Mouse (Mus musculus) hindbrain, embryonic 14.5 days (tissue): Measurements from ENCODE around the gene Npm1. TPM values are rescaled to one million over a fixed set of nuclear protein-coding genes. Genes with fewer than 3 reads are reported as not detected.

Source experiments
- ATAC-seq: fragments of 200-750 bp; cut with Nextera tagmentation; 2 replicates; pipeline ENCODE4 v1.8.0; 2017; ENCODE audit warnings: moderate number of reproducible peaks, mild to moderate bottlenecking, moderate TSS enrichment, moderate library complexity; ENCODE audit not compliant: low FRiP score
- DNase-seq: peaks from one replicate; pipeline ENCODE4 v3.0.0-alpha.2; 2015; ENCODE audit warnings: low spot score
- H3K27ac ChIP-seq: fragments of 300-500 bp; sonication (generic); 2 replicates; pipeline ENCODE4 v1.5.1; 2014; ENCODE audit warnings: mild to moderate bottlenecking, moderate library complexity
- H3K27me3 ChIP-seq: fragments of 300-500 bp; sonication (generic); 2 replicates; pipeline ENCODE4 v1.6.1; 2014; ENCODE audit warnings: mild to moderate bottlenecking, low read length, mixed read lengths; ENCODE audit not compliant: control insufficient read depth, insufficient read depth
- H3K36me3 ChIP-seq: fragments of 300-500 bp; sonication (generic); replicated peaks from 2 replicates; pipeline ENCODE4 v1.6.1; 2014; ENCODE audit not compliant: control insufficient read depth, insufficient read depth
- H3K4me1 ChIP-seq: fragments of 300-500 bp; sonication (generic); replicated peaks from 2 replicates; pipeline ENCODE4 v1.6.1; 2014; ENCODE audit warnings: antibody characterized with exemption, low read length, mixed read lengths; ENCODE audit not compliant: control insufficient read depth, insufficient read depth
- H3K4me2 ChIP-seq: fragments of 300-500 bp; sonication (generic); replicated peaks from 2 replicates; pipeline ENCODE4 v1.6.1; 2014; ENCODE audit warnings: mild to moderate bottlenecking, moderate library complexity
- H3K4me3 ChIP-seq: fragments of 300-500 bp; sonication (generic); replicated peaks from 2 replicates; pipeline ENCODE4 v1.5.1; 2014; ENCODE audit warnings: mild to moderate bottlenecking, low read length
- H3K9ac ChIP-seq: fragments of 300-500 bp; sonication (generic); 2 replicates; pipeline ENCODE4 v1.6.1; 2014
- H3K9me3 ChIP-seq: fragments of 300-500 bp; sonication (generic); 2 replicates; pipeline ENCODE4 v1.6.1; 2016; ENCODE audit warnings: low read length; ENCODE audit not compliant: control insufficient read depth
- WGBS: fragments of 180-500 bp; shearing (Covaris S2); extraction: QIAGEN DNeasy Blood & Tissue Kit; methylation state at CpG from one replicate; pipeline ENCODE4 v1.1.7; 2014; 5-methylcytosine and 5-hydroxymethylcytosine counted together
- polyA plus RNA-seq: library from polyadenylated mRNA; unstranded; fragments of >200 nt; fragmentation: Nextera tagmentation; extraction: Ambion mirVana; gene quantifications from 2 replicates; pipeline ENCODE4 v1.2.1, GENCODE M21; 2014

The Npm1 gene
- polyA plus RNA-seq, 1 experiment from 2014 or later = 450 TPM

DNA sequence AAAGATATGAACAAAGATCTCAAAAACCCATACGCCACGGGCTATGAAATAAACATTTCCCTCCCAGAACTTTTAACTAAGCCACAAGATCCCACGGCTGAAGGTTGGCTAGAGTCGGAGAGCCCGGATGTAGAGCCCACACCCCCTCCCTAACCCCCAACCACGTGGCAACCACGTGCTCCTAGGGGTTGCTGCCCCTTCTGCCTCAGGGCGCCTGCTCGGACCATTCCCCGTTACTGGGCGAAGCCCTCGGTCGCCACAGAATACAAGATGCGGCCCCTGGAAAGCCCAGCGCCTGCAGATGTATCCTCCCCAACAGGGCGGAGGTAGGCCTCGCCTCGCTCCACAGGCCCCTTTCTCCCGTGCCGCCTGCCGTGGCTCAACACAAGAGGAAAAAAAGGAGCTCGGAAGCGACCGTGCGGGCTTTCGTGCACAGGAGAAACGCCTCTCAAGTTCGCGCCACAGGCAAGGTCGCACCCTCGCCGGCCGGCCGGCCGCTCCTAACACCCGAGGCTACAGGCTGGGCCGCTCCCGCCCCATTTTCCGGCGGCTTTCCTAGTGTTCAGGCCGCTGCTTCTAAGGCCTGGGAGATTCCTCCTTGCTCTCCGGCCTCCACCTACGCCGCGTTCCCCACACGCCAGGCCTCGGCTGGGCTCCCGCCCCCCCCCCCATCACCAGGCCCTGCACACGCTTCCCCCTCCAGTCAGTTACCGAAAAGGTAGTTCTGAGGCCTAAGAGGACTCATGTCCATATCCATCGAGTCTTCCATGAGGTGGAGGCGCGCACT is 602 bp downstream of the Npm1 start:
- Histone ChIP-seq H3K9me3 (no peaks in the 10 kb centered on the region), H3K36me3 (peaks cover 41% of the 10 kb centered on the region), H3K9ac (peak overlapping the region; percentile 95), H3K27ac (peak overlapping the region; percentile 99), H3K27me3 (no peaks in the 10 kb centered on the region), H3K4me1 (peaks cover 17% of the 10 kb centered on the region), H3K4me2 (peak overlapping the region; percentile 93), H3K4me3 (peak overlapping the region; percentile 94)
- WGBS = 3% methylated on average over 50 of the region's 53 CpGs
- ATAC-seq = peak; percentile 65
- DNase-seq = peak; percentile 74

DNA sequence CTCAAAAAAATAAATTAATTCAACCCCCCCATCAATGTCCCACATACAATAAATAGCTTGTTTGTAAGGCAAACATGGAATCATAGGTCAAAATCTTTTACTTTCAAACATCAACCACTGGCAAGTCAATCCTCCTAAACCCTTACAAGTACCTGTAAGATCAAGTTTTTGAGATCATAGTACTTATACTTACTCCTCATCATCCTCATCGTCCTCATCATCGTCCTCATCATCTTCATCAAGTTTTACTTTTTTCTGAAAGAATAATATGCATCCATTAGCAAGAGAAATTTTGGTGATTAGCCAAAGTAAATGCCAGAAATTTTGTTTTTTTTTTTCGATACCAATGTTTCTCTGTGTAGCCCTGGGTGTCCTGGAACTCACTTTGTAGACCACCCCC is 3.3 kb downstream of the Npm1 start:
- H3K4me2 ChIP-seq = no peak overlapping the region
- no peak overlapping the region for H3K4me3 ChIP-seq
- peaks cover 17% of the 10 kb centered on the region for H3K4me1 ChIP-seq
- H3K27ac ChIP-seq = no peak overlapping the region
- no peaks in the 10 kb centered on the region for H3K9me3 ChIP-seq
- DNase-seq (no peak), ATAC-seq (no peak)
- no peak overlapping the region for H3K9ac ChIP-seq
- 95% methylated on average over 3 of the region's 3 CpGs for WGBS
- peaks cover 64% of the 10 kb centered on the region for H3K36me3 ChIP-seq
- H3K27me3 ChIP-seq = no peaks in the 10 kb centered on the region

DNA sequence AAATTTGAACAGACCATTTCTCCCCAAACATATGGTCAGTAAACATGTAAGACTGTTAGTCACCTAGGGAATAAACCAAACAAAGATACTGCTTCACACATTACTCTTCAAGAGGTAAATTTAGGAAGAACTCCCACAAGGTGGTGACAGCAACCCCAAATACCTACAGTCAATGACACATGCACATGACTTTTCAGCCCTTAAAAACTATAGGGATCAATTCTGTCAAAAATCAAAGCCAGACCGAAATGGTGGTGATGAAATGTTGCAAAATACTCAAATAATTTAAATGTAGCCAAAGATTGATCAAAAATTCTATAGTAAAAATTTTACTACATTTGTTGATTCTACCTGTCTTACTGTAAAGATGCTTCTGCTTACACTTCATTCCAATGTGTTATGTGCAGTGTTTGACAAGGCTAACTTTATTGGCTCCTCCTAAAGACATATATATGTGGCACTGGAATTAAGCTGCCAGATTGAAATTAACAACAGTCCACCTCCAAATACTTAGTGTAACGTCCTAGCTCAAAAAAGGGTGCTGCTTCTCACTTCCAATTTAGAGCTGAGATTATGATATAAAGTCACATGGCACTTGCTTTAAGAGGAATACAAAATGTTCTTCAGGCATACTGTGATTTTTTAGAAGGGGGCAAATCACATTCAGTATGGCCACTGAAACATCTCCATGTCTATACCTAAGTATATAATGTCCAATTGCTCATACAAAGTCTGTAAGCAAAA is 5.4 kb downstream of the Npm1 start:
- Histone ChIP-seq H3K27ac (no peak overlapping the region), H3K4me3 (no peak overlapping the region), H3K27me3 (no peaks in the 10 kb centered on the region), H3K36me3 (peaks cover 85% of the 10 kb centered on the region), H3K9me3 (no peaks in the 10 kb centered on the region), H3K9ac (no peak overlapping the region), H3K4me2 (no peak overlapping the region), H3K4me1 (peaks cover 17% of the 10 kb centered on the region)
- WGBS = 84% methylated on average over 2 of the region's 2 CpGs
- DNase-seq (no peak), ATAC-seq (no peak)

DNA sequence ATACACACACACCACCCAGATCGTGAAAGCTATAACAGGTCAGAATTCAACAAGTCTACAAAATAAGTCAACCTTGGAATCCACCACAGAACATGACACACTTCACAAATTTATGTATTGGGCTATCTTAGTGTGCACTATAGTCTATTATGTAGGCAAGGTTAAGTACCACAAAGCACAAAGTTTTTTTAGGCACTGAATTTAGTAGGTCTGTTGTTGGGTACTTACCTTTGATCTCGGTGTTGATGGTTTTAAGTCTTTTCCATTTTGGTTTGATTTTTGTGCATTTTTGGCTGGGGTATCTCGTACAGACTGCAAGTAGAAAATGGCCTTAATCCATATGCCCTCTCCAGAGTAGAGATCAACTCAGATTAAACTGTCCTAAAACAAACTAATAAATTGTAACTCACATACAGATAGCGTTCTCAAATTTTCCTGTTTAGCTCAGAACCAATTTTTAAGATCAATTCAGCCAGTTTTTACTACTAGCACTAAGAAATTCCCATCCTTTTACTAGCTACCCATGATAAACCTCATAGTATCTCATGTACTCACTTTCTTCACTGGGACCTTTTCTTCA is 6.5 kb downstream of the Npm1 start:
- Histone ChIP-seq H3K4me2 (no peak overlapping the region), H3K27me3 (no peaks in the 10 kb centered on the region), H3K9ac (no peak overlapping the region), H3K4me3 (no peak overlapping the region), H3K4me1 (peaks cover 13% of the 10 kb centered on the region), H3K9me3 (no peaks in the 10 kb centered on the region), H3K36me3 (peaks cover 96% of the 10 kb centered on the region), H3K27ac (no peak overlapping the region)
- ATAC-seq (no peak), DNase-seq (no peak)
- 85% methylated on average over 4 of the region's 4 CpGs for WGBS

- no peak for ATAC-seq
- Histone ChIP-seq H3K9me3 (no peaks in the 10 kb centered on the region), H3K4me3 (no peak overlapping the region), H3K36me3 (peaks cover 97% of the 10 kb centered on the region), H3K4me2 (no peak overlapping the region), H3K4me1 (no peaks in the 10 kb centered on the region), H3K9ac (no peak overlapping the region), H3K27me3 (no peaks in the 10 kb centered on the region), H3K27ac (no peak overlapping the region)
- WGBS = 94% methylated on average over 3 of the region's 3 CpGs
- no peak for DNase-seq
These were observed 8.5 kb downstream of the Npm1 start for GRCm38 (mm10) chr11:33154459-33154858.

- DNase-seq = no peak
These were observed 10.0 kb downstream of the Npm1 start for GRCm38 (mm10) chr11:33152997-33153396.

DNA sequence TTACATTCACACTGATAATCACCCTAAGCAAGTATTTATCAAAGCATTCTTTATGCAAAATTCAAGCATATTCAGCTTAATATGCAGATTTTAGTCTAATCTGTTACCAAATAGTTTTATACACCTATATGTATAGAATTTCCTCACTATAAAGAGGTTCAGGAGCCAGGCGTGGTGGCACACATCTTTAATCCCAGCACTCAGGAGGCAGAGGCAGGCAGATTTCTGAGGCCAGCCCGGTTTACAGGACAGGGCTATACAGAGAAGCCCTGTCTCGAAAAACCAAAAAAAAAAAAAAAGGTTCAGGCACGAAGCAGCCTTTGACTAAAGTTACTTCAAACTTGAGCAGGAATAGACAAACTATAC is 11.2 kb downstream of the Npm1 start:
- H3K27ac ChIP-seq = no peak overlapping the region
- H3K9ac ChIP-seq = no peak overlapping the region
- H3K27me3 ChIP-seq = no peaks in the 10 kb centered on the region
- ATAC-seq = no peak
- H3K4me3 ChIP-seq = no peak overlapping the region
- WGBS = 82% methylated on average over 4 of the region's 4 CpGs
- H3K36me3 ChIP-seq = peaks cover 73% of the 10 kb centered on the region
- no peak overlapping the region for H3K4me2 ChIP-seq
- H3K4me1 ChIP-seq = no peaks in the 10 kb centered on the region
- DNase-seq = no peak
- no peaks in the 10 kb centered on the region for H3K9me3 ChIP-seq

More at GRCm38 (mm10) chr11:33152997-33153396, 10.0 kb downstream of the Npm1 start:
- H3K27ac ChIP-seq = no peak overlapping the region
- H3K9ac ChIP-seq = no peak overlapping the region
- H3K4me2 ChIP-seq = no peak overlapping the region
- 92% methylated on average over 1 of the region's 1 CpGs for WGBS
- ATAC-seq = no peak
- peaks cover 84% of the 10 kb centered on the region for H3K36me3 ChIP-seq
- H3K4me1 ChIP-seq = no peaks in the 10 kb centered on the region
- H3K27me3 ChIP-seq = no peaks in the 10 kb centered on the region
- H3K4me3 ChIP-seq = no peak overlapping the region
- H3K9me3 ChIP-seq = no peaks in the 10 kb centered on the region

- Histone ChIP-seq H3K9ac (no peak overlapping the region), H3K4me3 (no peak overlapping the region), H3K4me1 (no peaks in the 10 kb centered on the region; the same call in 1 of the 2 replicates), H3K36me3 (peaks cover 68% of the 10 kb centered on the region), H3K27ac (no peak overlapping the region), H3K27me3 (no peaks in the 10 kb centered on the region), H3K9me3 (no peaks in the 10 kb centered on the region), H3K4me2 (no peak overlapping the region)
- DNase-seq = no peak
- 69% methylated on average over 3 of the region's 3 CpGs for WGBS
- ATAC-seq = no peak
These were observed 11.8 kb downstream of the Npm1 start for GRCm38 (mm10) chr11:33151128-33151779.

GRCm38 (mm10) chr11:33150364-33150763 is 12.6 kb downstream of the Npm1 start:
- no peak for DNase-seq
- no peak overlapping the region for H3K27ac ChIP-seq
- ATAC-seq = no peak
- peaks cover 9% of the 10 kb centered on the region; the same call in 1 of the 2 replicates for H3K4me1 ChIP-seq
- no peak overlapping the region for H3K9ac ChIP-seq
- H3K4me3 ChIP-seq = no peak overlapping the region
- H3K4me2 ChIP-seq = no peak overlapping the region
- H3K36me3 ChIP-seq = peaks cover 61% of the 10 kb centered on the region
- H3K27me3 ChIP-seq = no peaks in the 10 kb centered on the region
- no peaks in the 10 kb centered on the region for H3K9me3 ChIP-seq
